In the genomic region with DNA sequence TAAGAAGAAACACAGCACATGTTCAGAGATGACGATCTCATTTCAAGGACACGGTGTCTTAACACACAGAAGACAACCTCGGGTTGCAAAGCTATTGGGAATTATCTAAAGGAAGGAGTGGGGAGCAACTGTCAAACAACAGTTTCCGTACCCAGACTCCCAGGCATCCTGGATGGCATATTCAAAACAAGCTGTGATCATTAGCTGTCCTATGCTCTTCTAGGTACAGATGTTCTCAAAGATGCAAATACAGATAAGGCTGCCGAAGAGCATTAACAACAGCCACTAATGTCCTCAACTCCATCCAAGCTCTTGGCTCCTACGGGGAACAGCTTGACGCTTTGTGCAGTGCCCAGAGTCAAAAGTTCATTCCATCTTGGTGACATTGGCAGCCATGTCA, we compare ENCODE assay signal across 20 mouse cellular contexts.
"Had no signal": no experiment of that assay in that cellular context is flagged by ENCODE, and none has a peak within 500 bp of the region (broad histone marks: within the 10 kb centered on the region; RNA-seq: fewer than 3 reads in every experiment).

No protein-coding gene starts in this region.

- H3K4me3 ChIP-seq: liver, embryonic 12.5 days; lung, embryonic 15.5 days; megakaryocyte, embryonic 14.5 days; midbrain, embryonic 10.5 days; midbrain, embryonic 12.5 days; myocyte; neural tube, embryonic 13.5 days; neural tube, embryonic 15.5 days had no signal

- H3K36me3 ChIP-seq: liver, embryonic 12.5 days; lung, embryonic 15.5 days; midbrain, embryonic 10.5 days; midbrain, embryonic 12.5 days; neural tube, embryonic 13.5 days; neural tube, embryonic 15.5 days had no signal

- H3K9me3 ChIP-seq: liver, embryonic 12.5 days; lung, embryonic 15.5 days; midbrain, embryonic 12.5 days; neural tube, embryonic 13.5 days; neural tube, embryonic 15.5 days had no signal

- ATAC-seq: liver, embryonic 12.5 days; midbrain, embryonic 16.5 days had no signal

- H3K4me2 ChIP-seq: liver, embryonic 12.5 days; lung, embryonic 15.5 days; midbrain, embryonic 12.5 days; neural tube, embryonic 13.5 days; neural tube, embryonic 15.5 days had no signal

- H3K4me1 ChIP-seq: liver, embryonic 12.5 days; lung, embryonic 15.5 days; midbrain, embryonic 10.5 days; midbrain, embryonic 12.5 days; neural tube, embryonic 13.5 days; neural tube, embryonic 15.5 days had no signal

- H3K27ac ChIP-seq: liver, embryonic 12.5 days; liver, embryonic 14.5 days; lung, embryonic 15.5 days; macrophage; midbrain, embryonic 10.5 days; midbrain, embryonic 12.5 days; neural tube, embryonic 13.5 days; neural tube, embryonic 15.5 days had no signal

- H3K9ac ChIP-seq: liver, embryonic 12.5 days; liver, embryonic 14.5 days; lung, embryonic 15.5 days; midbrain, embryonic 12.5 days; neural tube, embryonic 13.5 days; neural tube, embryonic 15.5 days had no signal

- H3K27me3 ChIP-seq: liver, embryonic 12.5 days; lung, embryonic 15.5 days; megakaryocyte, embryonic 14.5 days; midbrain, embryonic 12.5 days; neural tube, embryonic 13.5 days; neural tube, embryonic 15.5 days had no signal

- DNase-seq: midbrain, embryonic 14.5 days; retina, postnatal 1 day; right cerebral cortex, adult 18-20 months; right cerebral cortex, postnatal 25 days; right cerebral cortex, postnatal 4 days; spleen, adult 18-20 months; thymus, adult 18-20 months; thymus, postnatal 14 days; thymus, postnatal 36 days had no signal
